Mouse (Mus musculus): ENCODE data around the gene Dok3. TPM values are rescaled to one million over a fixed set of nuclear protein-coding genes. Genes with fewer than 3 reads are reported as not detected.
"Not testable (repeated sequence)": the region's sequence is repeated elsewhere in the genome, so short reads cannot be mapped to it uniquely, and the experiment has no call there.

Dok3 gene
- 1 to 10 TPM; 6.4 to 7.2 TPM for total RNA-seq (2021)

DNA sequence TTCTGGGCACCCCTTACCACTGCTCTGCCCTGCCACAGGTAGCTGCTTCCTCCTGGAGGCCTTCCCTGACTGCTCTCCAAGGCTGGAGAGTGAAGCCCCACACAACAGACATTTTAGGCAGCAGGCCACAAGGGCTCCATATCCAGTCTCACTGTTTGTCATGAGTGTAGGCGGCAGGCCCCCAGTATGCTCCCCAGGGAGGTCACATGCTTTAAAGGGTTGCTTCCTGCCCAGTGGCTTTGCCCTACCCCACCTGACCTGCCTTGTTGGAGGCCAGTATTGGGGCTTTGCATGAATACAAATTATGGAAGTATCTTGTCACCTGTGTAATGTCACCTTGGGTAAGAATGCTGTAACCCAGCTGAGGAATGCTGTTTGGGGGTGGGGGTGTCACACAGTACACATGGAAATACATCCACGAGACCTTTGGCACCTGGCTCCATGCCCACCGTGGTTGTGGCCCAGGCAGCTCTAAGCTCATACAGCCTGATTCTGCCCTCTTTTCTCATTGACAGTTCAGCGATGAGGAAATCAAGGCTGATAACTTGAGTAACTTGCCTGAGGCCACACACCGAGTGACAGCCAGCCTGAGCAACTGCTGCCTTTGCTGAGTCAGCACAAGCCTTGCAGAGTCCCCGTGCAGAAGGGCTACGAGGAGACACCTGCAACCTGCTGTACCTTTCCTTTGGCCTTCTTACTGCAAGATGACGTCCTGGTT is at the start of gene Dok3:
Gene Dok3 (minus strand): TSS at position 99 of the 718 bp plus-strand sequence.
- DNase-seq = no peak
- intact Hi-C loops (cut with DNase I) = no loop called here

DNA sequence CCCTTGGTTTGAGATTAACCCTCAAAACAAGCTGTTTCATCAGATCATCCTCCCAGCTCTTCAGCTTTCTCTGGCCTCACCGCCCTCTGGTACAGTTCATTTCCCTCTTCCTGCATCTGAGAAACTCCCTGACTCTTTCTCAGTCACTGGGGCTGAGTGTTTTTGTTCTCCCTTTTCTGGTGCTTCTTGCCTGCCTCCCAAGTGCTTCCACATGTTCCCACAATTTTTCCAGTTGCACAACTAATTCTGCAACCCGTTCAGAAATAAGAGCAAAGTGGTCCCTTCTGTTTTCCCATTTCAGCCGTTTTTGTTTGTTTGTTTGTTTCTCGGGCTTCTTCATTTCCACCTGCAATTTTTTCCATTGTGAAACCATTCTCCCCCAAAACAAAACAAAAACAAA is 49.0 kb upstream of the Dok3 start:
- intact Hi-C loops (cut with DNase I) = no loop called here
- DNase-seq = no peak

DNA sequence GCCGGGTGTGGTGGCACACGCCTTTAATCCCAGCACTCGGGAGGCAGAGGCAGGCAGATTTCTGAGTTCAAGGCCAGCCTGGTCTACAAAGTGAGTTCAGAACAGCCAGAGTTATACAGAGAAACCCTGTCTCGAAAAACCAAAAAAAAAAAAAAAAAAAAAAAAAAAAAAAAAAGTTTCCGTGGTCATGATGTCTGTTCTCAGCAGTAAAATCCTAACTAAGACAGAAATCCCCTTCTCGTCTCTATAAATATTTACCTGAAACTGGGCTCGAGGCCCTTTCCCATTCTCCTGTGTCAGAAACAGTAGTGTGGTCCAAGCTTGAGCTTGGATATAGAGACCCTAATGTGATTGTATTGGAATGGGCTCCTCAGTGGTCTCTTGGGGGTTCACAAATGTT is 47.8 kb upstream of the Dok3 start:
- DNase-seq = not testable (repeated sequence)

DNA sequence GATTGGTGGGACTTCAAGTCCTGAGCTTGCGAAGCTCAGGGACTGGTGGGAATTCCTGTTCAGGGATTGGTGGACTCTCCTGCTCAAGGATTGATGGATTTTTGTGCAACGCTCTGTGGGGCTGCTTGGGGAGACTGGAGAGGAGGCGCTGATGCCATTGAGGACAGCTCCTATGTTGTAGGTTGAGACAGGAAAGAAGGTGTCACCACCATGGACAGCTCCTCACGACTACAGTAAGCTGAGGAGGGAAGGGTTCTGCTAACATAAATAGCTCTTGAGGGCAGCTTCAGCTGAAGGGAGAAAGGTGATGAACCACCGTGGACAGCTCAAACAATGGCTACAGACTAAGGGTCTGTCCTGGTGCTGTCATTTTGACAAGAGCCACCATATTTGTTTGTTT is 46.8 kb upstream of the Dok3 start:
- intact Hi-C loops (cut with DNase I) = no loop called here
- no peak for DNase-seq

More for the DNA sequence above, 47.8 kb upstream of the Dok3 start:
- intact Hi-C loops (cut with DNase I) = not testable (repeated sequence)

DNA sequence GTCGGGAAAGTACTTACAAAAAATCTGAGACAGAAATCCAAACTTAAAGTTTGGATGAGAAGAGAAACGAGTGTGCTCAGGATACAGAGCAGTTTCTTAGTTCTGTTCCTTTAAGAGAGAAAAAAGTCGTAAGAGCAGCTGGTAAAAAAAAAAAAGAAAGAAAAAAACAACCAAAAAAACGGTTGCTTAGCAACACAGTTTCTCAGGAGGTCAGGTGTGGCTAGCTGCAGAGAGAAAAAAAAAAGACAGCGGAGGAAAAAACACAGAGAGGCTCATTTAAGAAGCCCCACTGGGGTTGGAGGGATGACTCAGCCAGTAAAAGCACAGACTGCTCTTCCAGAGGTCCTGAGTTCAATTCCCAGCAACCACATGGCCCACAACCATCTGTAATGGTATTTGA is 45.2 kb upstream of the Dok3 start:
- no peak for DNase-seq
- intact Hi-C loops (cut with DNase I) = no loop called here

DNA sequence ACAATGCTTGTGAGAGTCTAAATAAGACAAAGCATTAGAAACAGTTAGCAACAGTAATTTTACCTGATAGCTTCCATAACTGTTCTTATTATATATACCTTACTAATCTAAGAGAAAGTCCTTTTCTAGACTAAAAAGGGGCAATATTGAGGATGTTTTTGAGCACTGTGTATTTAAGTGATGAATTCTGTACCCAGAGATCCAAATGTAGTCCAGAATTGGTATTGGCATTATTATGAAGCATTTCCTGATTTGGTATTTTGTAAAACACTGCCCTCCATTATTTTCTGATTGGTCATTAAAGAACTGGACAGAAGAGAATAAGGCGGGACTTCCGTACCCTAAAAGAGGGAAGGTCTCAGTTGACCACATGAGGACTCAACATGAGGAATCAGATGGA is 44.3 kb upstream of the Dok3 start, which contains the start of gene Tmed9:
Gene Tmed9 (plus strand): TSS at position 301 of the 400 bp plus-strand sequence.
- no peak for DNase-seq
- intact Hi-C loops (cut with DNase I) = no loop called here

DNA sequence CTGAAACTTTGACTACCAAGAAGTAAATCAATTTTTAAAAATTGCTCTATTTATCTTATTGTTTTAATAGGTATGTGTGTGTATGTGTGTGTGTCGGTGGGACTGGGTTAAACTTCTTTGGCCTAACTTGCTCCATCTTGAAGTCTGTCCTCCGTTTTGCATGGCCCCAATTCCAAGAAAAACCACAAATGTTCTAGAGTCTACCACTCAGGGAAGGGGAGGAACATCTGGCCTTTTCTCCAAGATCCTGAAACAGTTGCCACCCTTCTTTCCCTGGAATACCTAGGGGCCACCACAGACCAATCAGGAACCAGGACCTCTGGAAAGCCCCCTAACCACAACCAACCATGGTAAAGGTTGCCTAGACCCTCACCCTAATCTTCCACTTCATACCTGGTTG is 42.9 kb upstream of the Dok3 start:
- intact Hi-C loops (cut with DNase I) = no loop called here
- no peak for DNase-seq

DNA sequence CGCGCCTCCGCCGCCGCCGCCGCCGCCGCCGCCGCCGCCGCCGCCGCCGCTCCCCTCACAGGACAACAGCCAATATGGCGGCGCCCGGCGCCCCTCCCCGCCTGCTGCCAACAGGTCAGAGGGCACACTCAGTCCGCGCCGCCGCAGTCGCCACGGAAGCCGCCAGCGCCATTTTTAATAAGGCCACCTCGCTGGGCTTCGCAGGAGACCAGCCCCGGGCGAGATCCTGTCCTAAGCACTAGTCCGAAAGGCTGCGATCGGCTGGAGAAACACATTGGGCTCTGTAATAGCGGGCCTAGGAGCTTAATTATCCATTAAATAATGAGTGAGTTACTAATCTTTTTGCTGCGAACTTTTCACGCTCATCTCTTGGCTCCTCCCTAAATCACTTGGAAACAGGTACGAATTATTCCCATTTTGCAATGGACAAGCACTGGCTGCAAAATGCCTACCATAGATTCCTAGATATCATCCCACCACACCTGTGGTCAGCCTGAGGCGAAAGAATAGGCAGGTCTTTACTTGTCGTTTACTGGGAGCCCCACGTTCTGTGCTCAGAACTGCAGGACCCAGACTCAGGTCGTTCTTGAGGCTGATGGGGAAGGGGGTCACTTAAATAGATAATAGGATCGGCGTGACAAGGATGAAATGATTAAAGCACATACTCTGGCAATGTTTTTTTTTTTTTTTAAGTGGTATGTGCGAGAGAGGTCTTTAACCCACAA is 42.1 kb upstream of the Dok3 start, which contains the start of gene Fam193b:
Gene Fam193b (minus strand): TSS at position 94 of the 725 bp plus-strand sequence.
- intact Hi-C loops (cut with DNase I) = no loop called here
- peak; percentile 97 for DNase-seq

DNA sequence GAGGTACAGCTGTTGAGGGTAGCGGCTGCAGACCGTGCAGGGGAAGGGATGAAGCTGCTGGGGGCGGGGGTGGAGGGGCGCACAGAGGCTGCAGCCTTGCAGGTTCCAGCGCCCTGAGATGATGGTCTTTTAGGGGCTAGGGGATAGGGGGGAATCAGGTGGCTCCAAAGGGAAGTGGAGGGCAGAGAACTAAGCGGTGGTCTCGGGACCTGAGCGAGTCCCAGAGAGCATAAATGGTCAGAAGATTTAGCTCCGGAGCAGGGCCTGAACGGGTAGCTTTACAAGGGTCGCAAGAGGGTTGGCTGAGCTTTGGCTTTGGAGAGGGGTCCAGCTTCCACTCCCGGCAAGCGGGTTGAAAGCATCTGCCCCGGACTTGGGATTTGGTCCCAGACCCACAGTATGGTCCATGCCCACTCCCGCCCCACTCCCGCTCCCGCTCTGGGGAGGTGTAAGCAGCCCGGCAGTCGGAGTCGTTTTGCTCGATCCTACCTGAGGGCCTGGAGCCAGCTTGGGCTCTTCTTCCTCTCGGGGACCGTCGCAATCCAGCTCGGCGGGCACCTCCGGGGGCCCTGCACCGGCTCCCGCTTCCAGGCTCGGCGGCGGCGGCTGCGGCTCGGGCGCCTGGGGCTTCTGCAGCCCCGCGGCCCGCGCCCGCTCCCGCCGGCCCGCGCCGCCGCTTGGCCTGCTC is 41.3 kb upstream of the Dok3 start:
- intact Hi-C loops (cut with DNase I) = no loop called here
- peak; percentile 61 for DNase-seq

DNA sequence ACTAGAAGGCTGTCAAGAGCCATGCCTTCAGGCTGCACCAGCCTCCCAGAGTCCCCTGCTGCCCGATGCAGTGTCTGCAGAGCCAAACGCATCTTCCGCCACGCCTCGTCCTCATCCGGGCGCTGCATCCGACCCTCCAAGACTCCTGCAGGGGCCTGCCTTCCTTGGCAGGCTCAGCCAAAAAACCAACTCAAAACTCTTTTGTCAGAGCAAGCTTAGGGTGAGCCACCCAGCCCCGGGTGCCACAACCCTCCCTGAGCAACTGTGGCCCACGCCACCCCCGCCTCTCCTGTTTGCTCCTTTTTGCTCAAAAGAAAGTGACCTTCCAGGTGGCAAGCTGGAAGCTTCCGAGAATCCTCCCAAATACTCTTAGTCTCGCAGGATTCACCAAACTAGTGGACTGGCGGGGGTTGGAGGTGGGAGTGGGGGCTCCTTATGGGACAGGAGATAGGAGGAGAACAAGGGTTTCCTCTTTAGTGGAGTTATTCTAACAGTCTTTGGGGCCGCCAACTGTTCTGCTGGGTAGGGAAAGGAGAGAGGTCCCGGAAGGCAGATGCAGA is 40.7 kb upstream of the Dok3 start:
- peak; percentile 44 for DNase-seq
- intact Hi-C loops (cut with DNase I) = no loop called here

DNA sequence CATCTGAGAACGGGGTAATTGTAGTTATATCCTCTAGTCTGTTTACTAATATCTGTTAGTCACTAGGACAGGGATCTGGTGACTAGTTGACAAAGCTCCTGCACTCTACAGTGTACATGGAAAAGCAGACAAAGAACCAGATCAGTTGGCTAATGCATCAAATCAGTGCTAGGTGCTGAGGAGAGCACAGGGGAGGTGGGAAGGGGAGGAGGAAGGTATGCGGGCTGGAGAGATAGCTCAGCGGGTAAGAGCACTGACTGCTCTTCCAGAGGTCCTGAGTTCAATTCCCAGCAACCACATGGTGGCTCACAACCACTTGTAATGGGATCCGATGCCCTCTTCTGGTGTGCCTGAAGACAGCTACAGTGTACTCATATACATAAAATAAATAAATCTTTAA is 39.4 kb upstream of the Dok3 start:
- intact Hi-C loops (cut with DNase I); DNase-seq: not testable (repeated sequence)

DNA sequence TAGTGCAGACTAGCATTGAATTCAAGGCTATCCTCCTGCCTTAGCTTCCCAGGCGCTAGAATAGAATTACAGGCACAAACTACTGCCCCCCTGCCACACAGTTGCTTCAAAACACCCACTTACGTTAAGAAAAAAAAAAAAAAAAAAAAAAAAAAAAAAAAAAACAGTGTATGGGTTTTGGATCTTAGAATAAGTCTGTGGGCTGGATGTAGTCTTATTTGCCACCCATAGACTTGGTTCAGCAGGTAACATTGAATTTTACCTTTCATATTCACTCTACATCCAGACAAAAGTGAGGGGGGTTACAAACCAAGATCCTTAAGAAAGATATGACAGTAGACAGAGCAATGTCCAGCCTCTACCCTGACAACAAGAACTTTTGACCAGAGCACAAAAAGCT is 38.9 kb upstream of the Dok3 start:
- no peak for DNase-seq
- intact Hi-C loops (cut with DNase I) = no loop called here

DNA sequence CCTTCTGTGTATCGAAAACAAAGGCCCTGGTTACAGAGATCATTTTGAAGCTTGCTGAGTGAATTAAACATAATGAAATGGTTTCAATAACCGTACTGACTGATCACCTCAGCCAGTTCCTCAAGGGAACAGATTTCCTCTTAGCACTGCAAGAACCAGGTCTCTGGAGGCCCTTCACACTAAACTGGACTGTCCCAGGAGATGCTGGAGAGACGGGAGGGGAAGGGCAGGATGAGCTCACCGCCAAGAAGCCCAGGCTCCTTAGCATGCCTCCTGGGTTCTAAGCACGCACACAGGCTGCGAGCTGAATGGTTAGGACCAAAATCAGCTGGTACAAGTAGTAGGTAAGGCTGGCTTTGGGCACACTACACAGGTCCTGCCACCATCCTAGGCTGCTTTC is 37.9 kb upstream of the Dok3 start:
- intact Hi-C loops (cut with DNase I) = no loop called here
- DNase-seq = no peak

DNA sequence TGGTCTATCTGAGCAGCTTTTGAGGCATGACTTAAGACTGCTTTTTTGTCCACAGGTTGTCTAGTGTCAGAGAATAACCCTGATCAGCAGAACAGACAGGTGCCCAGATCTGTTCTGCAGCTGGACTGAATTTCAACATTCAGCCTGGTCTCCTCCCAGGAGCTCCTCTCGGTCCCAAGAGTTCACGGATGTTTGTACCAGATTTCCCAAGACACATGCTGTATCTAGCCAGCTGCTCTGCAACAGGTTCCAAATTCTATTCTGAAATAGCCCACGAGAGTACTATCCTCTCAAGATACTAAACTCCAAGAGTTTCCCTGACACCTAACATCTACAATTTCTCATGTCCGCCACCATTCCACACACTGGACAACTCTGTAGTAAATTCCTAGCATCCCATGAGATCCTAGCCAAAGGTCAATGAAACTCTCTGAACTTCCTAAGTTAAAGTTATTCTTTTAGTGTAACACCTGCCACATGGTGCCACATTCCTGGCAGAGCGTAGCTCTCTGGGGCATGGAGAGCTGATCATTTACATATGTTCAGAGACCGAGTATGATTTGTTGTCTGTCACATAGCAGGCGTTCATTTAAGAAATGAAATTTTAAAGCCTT is 34.3 kb upstream of the Dok3 start:
- intact Hi-C loops (cut with DNase I) = no loop called here

DNA sequence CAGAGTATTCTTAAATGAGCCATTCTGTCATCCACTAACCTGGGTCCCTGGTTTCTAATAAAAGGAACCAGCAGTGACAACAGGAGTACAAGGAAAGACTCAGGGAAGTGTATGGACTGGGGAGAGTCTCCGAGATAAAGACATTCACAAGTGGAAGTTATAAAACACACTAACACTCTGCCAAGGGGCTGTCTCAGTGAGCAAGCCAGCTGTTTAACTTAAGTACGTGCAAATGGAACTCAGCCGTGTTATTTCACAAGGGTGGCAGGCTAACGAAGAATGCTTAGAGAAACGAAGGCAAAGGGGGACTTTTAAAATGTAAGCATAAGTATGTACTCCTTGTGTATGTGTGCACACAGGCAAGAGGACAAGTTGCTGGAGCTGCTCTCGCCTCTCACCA is 28.4 kb upstream of the Dok3 start:
- intact Hi-C loops (cut with DNase I) = no loop called here
- DNase-seq = no peak

More for the DNA sequence above, 34.3 kb upstream of the Dok3 start:
- no peak for DNase-seq

DNA sequence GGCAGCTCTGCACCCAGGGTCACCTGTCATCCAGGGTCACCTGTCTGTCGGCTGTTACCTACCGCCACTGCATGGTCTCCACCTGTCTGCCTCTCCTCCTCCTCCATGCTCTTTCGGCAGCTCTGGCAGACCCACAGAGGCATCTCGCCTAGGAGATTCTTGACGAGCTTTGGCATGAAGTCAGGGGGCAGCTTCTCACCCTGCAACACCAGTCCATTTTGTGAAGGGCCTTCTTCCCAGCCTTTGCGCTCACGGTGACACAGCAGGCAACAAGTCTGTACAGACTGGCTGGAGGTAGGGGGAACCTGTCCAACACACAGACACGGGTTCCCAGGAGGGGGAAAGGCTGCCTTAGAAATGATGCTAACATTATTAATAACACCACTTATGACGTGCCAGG is 26.8 kb upstream of the Dok3 start:
- intact Hi-C loops (cut with DNase I) = no loop called here
- DNase-seq = no peak

DNA sequence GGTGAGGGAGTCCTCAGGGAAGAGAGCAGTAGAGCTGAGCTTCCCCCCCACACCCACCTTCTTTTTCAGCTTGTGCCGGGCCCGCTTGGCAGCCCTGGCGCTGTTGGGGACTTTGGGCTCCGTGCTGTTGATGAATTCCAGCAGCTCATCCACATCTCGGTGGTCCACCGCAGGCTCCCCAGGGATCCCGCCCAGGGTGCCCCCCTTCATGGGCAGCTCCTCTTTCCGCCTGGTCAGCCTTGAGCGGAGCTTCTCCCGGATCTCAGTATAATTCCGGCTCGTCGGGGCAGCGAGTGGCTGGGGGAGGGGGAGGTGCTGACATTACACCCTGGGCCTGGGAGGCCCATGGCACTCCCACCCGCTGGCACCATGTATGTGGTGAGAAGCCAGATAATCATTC is 20.0 kb upstream of the Dok3 start:
- intact Hi-C loops (cut with DNase I) = no loop called here

DNA sequence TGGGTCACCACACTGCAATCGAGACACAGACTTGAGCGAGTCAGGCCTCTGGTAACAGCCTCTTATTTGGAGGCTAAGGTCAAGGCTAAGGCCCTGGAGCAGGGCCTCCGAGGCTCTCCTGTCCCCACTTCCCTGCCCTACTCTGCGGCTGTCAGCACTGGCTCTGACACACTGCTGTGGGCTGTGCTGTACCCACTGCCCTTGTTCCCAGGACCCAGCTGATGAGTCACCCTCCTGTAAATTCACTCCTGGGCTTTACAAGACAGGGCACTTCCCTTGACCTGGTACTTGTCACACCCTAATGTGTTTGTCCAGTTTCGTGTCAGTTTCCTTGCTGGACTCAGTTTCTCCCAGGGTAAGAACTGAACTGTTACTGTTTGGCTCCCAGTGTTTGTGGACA is 19.3 kb upstream of the Dok3 start:
- intact Hi-C loops (cut with DNase I) = no loop called here

More for the DNA sequence above, 20.0 kb upstream of the Dok3 start:
- no peak for DNase-seq

DNA sequence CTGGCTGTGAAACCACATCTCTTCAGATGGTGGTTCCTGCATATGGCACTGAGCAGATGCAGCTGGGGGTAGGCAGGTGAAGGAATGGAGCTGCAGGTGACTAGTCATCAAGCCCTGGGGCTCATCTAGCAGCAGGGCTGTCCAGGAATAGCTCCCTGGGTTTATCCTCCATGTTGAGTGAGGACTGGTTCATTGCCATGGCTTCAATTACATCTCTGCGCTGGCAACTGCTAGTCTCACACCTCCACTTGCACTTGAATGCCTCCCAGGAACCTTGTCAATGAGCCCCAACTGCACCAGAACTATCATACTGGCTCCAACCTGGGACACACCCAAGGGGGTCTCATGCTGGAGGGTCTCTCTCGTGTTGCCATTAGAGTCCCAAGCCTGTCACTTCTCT is 18.8 kb upstream of the Dok3 start:
- DNase-seq = no peak
- intact Hi-C loops (cut with DNase I) = no loop called here

More for the DNA sequence above, 19.3 kb upstream of the Dok3 start:
- DNase-seq = no peak

DNA sequence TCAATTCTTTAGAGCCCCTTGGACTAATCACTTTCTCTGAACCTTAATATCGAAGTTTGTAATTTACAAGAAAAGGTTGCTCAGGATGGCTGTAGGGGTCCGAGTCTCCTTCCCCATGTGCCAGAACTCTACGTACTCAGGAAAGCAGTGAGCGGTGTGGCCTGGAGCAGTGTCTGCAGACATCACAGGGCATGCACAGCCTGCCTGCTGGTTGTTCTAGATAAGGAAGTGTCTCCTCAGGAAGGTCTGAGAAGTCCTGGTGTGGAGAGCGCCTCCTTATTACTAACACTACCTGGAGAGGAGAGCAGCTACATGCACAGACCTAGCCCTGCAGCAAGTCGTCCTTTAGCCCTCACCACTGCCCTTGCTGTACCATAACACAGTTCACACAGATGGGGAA is 15.7 kb upstream of the Dok3 start:
- DNase-seq = no peak
- intact Hi-C loops (cut with DNase I) = no loop called here

DNA sequence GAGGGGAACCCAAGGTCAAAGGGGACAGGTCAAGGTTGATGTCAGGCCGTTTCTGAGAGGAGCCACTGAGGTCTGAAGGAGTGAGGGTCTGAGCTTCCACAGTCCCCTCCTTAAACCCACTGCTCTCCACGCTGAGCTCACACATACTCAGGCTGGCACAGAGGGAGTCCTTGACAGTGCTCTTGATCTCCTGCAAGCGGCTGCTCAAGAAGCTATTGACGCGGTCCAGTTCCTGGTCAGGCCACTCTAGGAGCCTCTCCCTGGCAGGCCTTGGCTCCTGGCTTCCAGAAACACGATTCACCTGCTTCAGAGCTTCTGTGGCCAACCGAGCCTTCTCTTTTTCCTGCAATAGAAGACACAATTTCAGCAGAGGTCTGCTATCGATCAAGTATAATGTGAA is 14.4 kb upstream of the Dok3 start:
- intact Hi-C loops (cut with DNase I) = no loop called here
- DNase-seq = no peak

Data from left cerebral cortex, postnatal 4 days (tissue).